Mouse (Mus musculus) v-Abl transformed pro-B cells (cell line): ENCODE data around the gene Cct5.

Experiments
- in situ Hi-C, 2 experiments: fragments of 400-800 bp; cut with MboI; formaldehyde crosslinking; loops; one replicate each; pipeline ENCODE4 v1.15.1; 2025; ENCODE audit not compliant: unreplicated experiment in 2 of 2

The Cct5 gene

DNA sequence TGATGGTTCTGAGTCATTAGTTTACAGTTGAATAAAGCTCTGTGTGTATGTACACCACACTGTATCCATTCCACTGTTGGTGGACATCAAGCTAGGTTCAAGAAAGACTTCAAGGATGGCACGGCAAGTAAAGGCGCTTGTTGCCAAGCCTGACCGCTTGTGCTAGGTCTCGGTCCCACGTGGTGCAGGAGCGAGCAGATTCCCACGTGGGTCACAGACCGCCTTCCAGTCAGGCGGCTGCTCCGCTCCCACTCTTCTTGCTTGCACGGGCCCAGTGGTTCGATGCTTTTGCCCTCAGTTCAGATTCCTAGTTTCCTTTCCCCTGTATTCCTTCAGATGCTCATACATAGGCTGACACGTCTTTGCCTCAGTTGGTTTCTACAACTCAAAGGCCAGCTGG lies 1.5 kb upstream of the Cct5 start:
- in situ Hi-C loops, result loop anchor here (10.0 to 25.0 kb wide), 5 partner anchors 632 to 1134 kb away; no protein-coding TSS in a partner anchor

DNA sequence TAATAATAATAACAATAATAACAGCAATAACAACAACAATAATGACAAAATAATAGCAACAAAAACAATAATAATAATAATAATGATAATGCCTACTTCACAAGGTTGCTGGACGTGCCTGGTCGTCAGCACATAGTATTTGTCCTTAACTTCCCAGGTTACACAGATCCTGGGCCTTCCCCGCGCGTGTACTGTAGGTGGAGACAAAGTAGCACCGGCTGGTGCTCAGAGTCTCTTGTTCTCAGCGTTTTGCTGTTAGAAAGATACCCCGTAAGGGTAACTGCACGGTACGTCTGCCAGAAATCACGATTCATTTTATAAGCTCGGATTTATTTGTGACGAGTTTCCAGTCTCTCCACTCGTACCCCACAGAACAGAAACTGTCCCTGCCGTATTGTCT lies 822 bp upstream of the Cct5 start:
- in situ Hi-C loops, result loop anchor here (10.0 to 25.0 kb wide), 5 partner anchors 632 to 1135 kb away; no protein-coding TSS in a partner anchor

GRCm38 (mm10) chr15:31601279-31601645 lies 342 bp downstream of the Cct5 start:
- in situ Hi-C loops, result loop anchor here (10.0 to 25.0 kb wide), 5 partner anchors 634 to 1136 kb away; no protein-coding TSS in a partner anchor

DNA sequence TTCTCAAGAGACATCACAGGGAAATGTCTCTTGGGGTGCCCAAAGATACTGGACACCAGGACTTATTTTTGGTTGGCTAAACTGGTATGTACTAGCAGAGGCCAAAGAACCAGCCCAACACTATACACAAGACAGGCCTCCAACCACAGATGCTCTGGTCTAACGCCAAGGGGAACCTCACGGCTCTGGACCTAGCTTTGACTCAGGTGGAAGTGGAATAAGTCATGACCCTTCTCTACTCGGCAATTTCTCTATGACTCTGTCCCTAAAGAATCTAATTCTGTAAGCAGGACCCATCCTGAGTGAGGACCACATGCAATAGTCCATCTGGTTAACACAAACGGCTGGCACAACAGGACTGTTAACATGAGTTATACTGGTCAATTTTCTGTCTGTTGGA lies 1.8 kb downstream of the Cct5 start:
- in situ Hi-C loops, result loop anchor here (10.0 to 25.0 kb wide), 7 partner anchors 65 to 1137 kb away; partner anchors contain the start of gene March6 (in 1 of the 2)

DNA sequence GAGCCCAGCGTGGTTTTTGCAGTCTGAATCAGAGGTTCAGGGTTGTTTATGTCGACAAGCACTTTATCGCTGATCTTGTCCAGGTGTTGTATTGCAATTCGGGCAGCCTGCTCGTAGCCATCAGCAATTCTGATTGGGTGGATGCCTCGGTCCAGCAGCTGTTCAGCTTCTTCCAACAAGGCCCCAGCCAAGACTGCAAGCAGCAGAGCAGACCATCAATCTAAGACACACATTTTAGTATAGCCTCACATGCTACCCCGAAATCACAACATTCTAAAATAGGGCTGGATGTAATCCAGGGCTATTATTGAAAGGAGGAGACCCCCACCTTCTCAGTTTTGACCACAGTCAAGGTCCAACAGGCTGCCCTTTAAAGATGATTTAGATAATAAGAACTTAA lies 6.0 kb downstream of the Cct5 start:
- in situ Hi-C loops, result loop anchor here (10.0 to 25.0 kb wide), 2 partner anchors 61 to 983 kb away; partner anchors contain the start of gene March6 (in 1 of the 2)

DNA sequence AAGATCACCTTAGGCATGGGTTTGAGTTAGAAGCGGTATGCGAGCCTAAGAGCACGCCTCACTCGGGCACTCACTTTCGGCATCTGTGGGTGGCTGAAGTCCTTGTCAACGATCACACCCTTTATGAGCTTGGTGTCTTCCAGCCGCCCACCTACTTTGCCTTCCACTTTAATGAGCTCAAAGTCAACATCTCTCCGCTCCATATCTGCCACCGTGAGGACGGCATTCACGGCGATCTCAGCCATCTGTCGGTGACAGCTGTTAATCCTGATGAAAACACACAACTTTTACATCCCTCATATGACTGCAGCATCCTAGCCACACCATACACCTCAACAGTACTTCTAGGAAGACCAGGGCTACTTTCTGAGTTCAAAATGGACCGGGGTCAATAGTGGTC lies 7.3 kb downstream of the Cct5 start:
- in situ Hi-C loops, result loop anchor here (10.0 to 25.0 kb wide), 2 partner anchors 59 to 982 kb away; partner anchors contain the start of gene March6 (in 1 of the 2)

DNA sequence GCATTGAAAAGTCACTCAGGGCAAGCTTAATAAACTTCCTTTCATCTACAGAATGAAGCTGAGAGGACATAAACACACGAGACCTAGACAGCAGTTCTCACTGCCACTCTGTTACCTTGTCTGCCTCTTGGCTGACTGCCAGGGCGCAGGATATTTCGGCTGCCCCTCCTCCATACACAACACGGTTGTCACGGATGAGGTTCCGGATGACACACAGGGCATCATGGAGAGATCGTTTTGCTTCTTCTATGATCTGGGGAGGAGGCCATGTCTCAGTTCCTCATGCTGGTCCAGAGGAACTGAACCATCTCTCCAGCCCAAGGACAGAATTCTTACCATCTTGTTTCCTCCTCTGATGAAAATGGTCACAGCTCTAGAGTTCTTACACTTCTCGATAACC lies 9.1 kb downstream of the Cct5 start:
- in situ Hi-C loops, result loop anchor here (10.0 to 25.0 kb wide), 2 partner anchors 58 to 980 kb away; partner anchors contain the start of gene March6 (in 1 of the 2)

DNA sequence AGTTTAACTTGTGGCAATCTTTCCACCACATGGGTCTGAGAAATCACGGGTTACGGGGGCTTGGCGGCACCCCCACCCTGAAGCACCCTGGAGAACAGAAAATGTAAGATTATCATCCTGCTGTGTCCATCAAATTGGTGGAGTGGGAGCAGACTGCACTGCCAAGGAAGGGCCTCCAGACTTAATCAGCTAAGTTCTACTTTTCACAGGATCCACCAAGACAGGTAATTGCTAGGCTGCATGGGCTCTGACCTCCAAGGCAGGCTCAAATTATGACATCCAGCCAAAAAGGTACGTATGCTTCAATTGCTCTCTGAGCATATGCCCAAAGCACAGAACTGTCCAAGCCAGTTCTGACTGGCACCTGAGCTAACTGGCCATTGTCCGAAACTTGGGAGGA lies 11.4 kb downstream of the Cct5 start:
- in situ Hi-C loops, result loop anchor here (10.0 to 25.0 kb wide), 2 partner anchors 55 to 978 kb away; partner anchors contain the start of gene March6 (in 1 of the 2)

DNA sequence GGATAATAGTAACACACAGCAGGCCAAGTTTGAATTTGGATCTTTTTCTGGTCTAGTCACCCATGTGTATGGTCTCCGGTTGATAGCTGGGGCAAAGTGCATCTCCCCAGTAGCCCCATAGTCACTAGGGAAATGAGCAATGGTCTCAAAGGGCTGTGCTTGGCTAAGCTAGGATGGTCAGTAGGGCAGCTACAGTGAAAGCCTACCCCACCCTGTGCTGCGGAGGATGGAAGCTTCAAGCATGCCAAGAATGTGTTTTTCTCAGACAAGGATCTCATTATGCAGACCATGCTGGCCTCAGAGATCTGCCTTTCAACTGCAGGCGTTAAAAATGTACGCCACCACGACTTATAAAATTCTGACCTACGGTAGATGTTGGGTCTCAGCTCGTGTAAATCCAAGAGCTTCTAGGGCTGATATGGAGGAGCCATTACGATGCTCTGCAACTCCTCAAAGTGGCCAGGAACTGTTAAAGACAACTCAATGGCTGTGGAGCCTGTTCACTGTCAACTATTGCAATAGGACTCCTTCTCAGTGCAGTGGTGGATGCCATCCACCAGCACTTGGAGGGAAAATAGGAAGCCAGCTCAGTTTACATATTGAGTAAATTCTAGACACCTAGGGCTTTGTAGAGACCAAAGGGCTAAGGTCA lies 12.5 kb downstream of the Cct5 start:
- in situ Hi-C loops, result loop anchor here (5.0 to 25.0 kb wide), 6 partner anchors 72 to 977 kb away; partner anchors contain the start of gene Ropn1l (in 1 of the 2)

DNA sequence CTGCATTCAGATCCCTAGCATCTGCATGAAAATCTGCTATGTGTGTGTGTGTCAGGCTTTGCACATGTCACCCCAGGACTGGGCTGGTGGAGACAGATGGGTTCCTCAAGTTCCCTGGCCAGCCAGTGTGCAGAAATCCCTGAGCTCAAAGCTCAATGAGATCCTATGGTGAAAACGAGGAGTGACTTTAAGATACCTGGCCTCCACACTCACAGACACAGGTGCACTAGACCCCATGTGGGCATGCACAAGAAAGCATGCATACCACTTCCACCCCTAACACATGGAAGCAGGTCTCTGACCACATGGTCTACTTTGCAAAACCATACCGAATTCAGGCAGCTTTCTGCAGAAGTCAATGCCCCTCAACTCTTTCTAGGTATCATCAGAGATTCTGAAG lies 13.8 kb downstream of the Cct5 start:
- in situ Hi-C loops, result loop anchor here (5.0 to 25.0 kb wide), 6 partner anchors 70 to 975 kb away; partner anchors contain the start of gene Ropn1l (in 1 of the 2)

- in situ Hi-C loops, result loop anchor here (5.0 to 25.0 kb wide), 6 partner anchors 69 to 974 kb away; partner anchors contain the start of gene Ropn1l (in 1 of the 2)
Measured at GRCm38 (mm10) chr15:31586519-31586918, 15.1 kb downstream of the Cct5 start.

DNA sequence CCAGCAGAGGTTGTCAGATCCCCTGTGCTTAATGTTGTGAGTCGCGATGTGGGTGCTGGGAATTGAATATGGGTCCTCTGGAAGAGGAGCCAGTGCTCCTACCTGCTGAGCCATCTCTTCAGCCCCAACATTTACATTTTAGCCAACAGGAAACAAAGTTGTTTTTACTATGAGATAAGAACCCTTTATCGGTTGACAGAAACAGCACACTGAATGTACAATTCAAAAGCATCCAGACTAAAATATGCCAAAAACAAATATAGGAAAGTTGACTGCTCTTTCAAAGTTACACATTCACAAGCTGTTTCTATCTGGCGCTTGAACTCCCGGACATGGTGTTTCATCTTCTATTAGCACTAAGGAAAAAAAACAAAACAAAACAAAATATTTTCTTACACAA lies 15.5 kb downstream of the Cct5 start:
- in situ Hi-C loops, result loop anchor here (5.0 to 25.0 kb wide), 6 partner anchors 69 to 974 kb away; partner anchors contain the start of gene Ropn1l (in 1 of the 2)

DNA sequence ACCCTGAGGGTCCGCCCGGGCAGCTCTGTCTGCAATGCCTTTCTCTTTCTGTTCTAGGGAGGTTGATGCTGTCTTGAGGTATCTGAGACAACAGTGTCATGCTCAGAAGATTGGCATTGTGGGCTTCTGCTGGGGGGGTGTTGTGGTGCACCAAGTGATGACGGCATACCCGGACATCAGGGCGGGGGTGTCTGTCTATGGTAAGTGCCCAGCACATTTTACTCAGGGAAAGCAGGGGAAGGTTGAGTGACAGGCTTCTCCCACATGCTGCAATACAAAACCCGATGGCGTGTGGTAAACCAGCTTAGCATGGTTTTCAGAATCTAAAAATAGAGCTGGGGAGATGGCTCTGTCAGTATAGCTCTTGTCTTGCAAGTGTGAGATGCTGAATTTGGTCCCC lies 16.4 kb downstream of the Cct5 start:
- in situ Hi-C loops, result loop anchor here (5.0 to 25.0 kb wide), 6 partner anchors 68 to 973 kb away; partner anchors contain the start of gene Ropn1l (in 1 of the 2)

GRCm38 (mm10) chr15:31583304-31584085 lies 18.1 kb downstream of the Cct5 start:
- in situ Hi-C loops, result loop anchor here in 1 of 2 experiments (10.0 to 25.0 kb wide), 2 partner anchors 139 to 971 kb away; no protein-coding TSS in a partner anchor

DNA sequence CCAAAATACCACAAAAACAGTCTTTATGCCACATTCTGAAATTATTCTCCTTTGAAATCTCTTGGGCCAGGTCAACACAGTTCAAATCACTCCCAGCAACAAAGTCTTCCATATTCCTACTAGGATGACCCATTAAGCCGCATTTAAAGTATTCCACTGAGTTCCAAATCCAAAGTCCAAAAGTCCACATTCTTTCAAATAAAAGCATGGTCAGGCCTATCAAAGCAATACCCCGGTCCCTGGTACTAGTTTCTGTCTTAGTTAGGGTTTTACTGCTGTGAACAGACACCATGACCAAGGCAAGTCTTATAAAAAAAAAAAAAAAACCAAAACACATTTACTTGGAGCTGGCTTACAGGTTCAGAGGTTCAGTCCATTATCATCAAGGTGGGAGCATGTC lies 20.5 kb downstream of the Cct5 start:
- in situ Hi-C loops, result loop anchor here in 1 of 2 experiments (10.0 to 25.0 kb wide), 2 partner anchors 136 to 969 kb away; no protein-coding TSS in a partner anchor

DNA sequence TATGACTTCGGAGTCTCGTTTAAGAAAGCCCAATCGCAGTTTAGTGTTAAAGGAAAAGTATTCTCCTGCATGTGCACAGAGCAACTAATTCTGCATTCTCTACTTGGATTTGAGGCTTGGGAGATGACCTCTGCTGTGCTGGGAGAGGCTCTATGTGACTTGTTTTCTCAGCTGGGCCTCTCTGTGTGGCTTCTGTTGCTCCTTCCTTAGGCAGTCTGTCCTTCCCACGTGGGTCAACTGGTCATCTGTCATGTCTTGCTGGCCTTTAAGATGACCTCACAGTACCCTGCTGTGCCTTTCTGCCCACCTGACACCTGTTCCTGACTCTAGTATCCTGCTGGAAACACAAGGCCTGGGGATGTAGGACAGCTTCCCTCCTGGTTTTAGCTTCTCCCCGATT lies 25.5 kb downstream of the Cct5 start:
- in situ Hi-C loops, result loop anchor here in 1 of 2 experiments (25.0 kb wide), 1 partner anchor 964 kb away; no protein-coding TSS in a partner anchor

GRCm38 (mm10) chr15:31573692-31574091 lies 27.9 kb downstream of the Cct5 start:
- in situ Hi-C loops, result no loop called here

- in situ Hi-C loops, result no loop called here
Measured at GRCm38 (mm10) chr15:31573287-31573686, 28.3 kb downstream of the Cct5 start.

GRCm38 (mm10) chr15:31571906-31572722 lies 29.5 kb downstream of the Cct5 start:
- in situ Hi-C loops, result no loop called here

DNA sequence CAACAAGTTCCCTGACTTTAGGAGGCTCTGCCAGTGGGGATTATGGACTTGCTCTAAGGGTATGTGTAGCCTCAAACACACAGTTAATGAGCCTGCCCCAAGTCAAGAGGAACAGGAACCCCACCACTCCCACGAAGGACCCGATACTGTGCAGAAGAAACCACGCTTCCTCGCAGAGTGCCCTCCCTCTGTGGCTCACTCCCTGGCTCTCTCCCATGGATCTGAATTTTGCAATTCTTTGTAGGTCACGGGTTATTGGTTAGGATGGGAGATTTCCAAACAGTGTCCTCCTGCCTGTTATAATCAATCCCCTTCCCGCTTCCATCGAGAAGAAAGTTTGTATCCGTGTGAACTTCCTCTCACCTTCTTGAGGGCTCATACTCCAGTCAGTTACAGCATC lies 30.6 kb downstream of the Cct5 start:
- in situ Hi-C loops, result no loop called here
